Mouse (Mus musculus): ENCODE results near the gene Prss30. TPM values are rescaled to one million over a fixed set of nuclear protein-coding genes. Genes with fewer than 3 reads are reported as not detected.

Gene Prss30
- total RNA-seq, 1 experiment = not detected

DNA sequence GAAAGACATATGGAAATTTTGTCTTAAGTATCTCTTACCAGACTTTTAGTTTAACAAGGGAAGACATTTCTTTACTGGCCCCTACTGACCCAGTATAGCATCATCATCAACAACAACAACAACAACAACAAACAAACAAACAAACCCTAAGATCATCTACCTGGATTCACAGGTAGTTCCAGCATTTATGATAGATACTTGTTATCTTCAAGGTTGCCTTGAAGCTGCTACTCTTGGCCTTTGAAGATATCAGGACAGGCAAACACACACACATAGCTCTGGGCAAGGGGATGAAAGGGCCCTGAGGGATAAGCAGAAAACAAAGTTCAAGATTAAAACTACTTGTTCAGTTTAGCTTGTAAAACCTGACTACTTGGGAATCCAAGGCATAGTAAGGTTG, 39.0 kb downstream of the Prss30 start, which contains the start of gene Sbp:
TSS of gene Sbp (plus strand) at position 301 of the 400 bp plus-strand sequence.
- no peak for DNase-seq (ENCODE audit: low read depth, low spot score)
- TF ChIP-seq ZC3H11A (IDR thresholded peaks at IDR 0.05; ENCODE audit: borderline replicate concordance, low read depth, low read length) (no peak), CHD2 (IDR thresholded peaks at IDR 0.05; ENCODE audit: low read depth, low read length) (no peak), ZNF384 (IDR thresholded peaks at IDR 0.05; ENCODE audit: low read depth, low read length) (no peak), MAFK (IDR thresholded peaks at IDR 0.05; ENCODE audit: insufficient read depth, low read depth, low read length) (no peak), HCFC1 (IDR thresholded peaks at IDR 0.05; ENCODE audit: borderline replicate concordance, insufficient read depth, low read length) (no peak)
- Histone ChIP-seq H3K9ac (ENCODE audit: insufficient read depth, low read depth, low read length, poor library complexity, severe bottlenecking) (no peak within 1 kb of the TSS), H3K4me1 (ENCODE audit: control insufficient read depth in 2 of 2, insufficient read depth in 2 of 2, low read length in 2 of 2, poor library complexity in 1 of 2) (no peaks in the 10 kb centered on the region), H3K36me3 (ENCODE audit: control insufficient read depth, insufficient read depth, low read length, poor library complexity, severe bottlenecking) (no peaks in the 10 kb centered on the region), H3K9me3 (ENCODE audit: control insufficient read depth, insufficient read depth, low read depth, low read length) (no peaks in the 10 kb centered on the region), H3K4me3 (ENCODE audit: insufficient read depth in 1 of 2, low read depth in 1 of 2, low read length in 2 of 2, poor library complexity in 1 of 2, severe bottlenecking in 1 of 2) (no peak within 1 kb of the TSS), H3K27ac (ENCODE audit: insufficient read depth, low read depth, low read length, poor library complexity, severe bottlenecking) (no peak within 1 kb of the TSS)
- in situ Hi-C loops (cut with MboI; ENCODE audit: low sequenced_read_pairs in 2 of 2, unreplicated experiment in 2 of 2) = no loop called here

DNA sequence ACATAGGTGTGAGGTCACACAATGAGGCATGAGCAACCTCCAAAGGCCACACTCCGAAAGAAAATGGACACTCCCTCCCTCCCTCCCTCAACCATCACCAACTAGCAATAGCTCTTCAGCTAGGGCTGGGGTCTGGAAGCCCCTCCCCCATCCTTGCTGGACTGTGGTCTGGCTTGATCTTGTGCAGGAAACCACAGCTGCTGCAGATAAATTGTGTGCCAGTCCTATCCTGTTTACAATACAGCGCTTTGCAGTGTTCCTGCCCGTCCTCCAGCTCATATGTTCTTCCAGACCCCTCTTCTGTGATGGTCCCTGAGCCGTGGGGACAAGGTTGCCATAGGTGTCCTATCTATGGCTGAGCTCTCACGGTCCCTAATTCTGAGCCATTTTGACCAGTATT, 49.2 kb downstream of the Prss30 start:
- Histone ChIP-seq H3K36me3 (ENCODE audit: control insufficient read depth, insufficient read depth, low read length, poor library complexity, severe bottlenecking) (no peaks in the 10 kb centered on the region), H3K4me1 (ENCODE audit: control insufficient read depth in 2 of 2, insufficient read depth in 2 of 2, low read length in 2 of 2, poor library complexity in 1 of 2) (no peaks in the 10 kb centered on the region), H3K27ac (ENCODE audit: insufficient read depth, low read depth, low read length, poor library complexity, severe bottlenecking) (no peak overlapping the region), H3K9ac (ENCODE audit: insufficient read depth, low read depth, low read length, poor library complexity, severe bottlenecking) (no peak overlapping the region), H3K9me3 (ENCODE audit: control insufficient read depth, insufficient read depth, low read depth, low read length) (no peaks in the 10 kb centered on the region), H3K4me3 (ENCODE audit: insufficient read depth in 1 of 2, low read depth in 1 of 2, low read length in 2 of 2, poor library complexity in 1 of 2, severe bottlenecking in 1 of 2) (no peak overlapping the region)
- TF ChIP-seq MAFK (IDR thresholded peaks at IDR 0.05; ENCODE audit: insufficient read depth, low read depth, low read length) = no peak
- no peak for TF ChIP-seq CHD2 (IDR thresholded peaks at IDR 0.05; ENCODE audit: low read depth, low read length)
- TF ChIP-seq HCFC1 (IDR thresholded peaks at IDR 0.05; ENCODE audit: borderline replicate concordance, insufficient read depth, low read length) = no peak
- TF ChIP-seq ZNF384 (IDR thresholded peaks at IDR 0.05; ENCODE audit: low read depth, low read length) = no peak
- no peak for TF ChIP-seq ZC3H11A (IDR thresholded peaks at IDR 0.05; ENCODE audit: borderline replicate concordance, low read depth, low read length)
- in situ Hi-C loops (cut with MboI; ENCODE audit: low sequenced_read_pairs in 2 of 2, unreplicated experiment in 2 of 2) = no loop called here
- DNase-seq (ENCODE audit: low read depth, low spot score) = no peak

DNA sequence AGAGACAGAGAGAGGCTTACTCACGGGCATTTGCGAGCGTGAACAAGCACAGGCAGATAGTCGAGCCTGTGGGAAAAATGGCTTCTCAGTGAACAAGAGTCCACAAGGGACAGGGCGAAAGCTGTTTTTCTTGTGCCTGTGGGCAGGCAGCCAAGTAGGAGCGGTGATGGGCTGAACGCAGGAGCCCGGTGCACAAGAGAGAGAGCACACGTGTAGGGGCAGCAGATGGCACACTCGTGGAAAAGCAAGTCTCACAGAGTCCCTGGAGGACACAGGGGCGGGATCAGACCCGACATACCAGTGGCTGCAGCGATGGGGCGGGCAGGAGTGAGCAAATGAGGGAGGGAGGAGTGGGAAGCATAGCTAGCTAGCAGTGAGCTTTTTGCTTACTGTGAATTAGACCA, 55.3 kb downstream of the Prss30 start:
- H3K27ac ChIP-seq (ENCODE audit: insufficient read depth, low read depth, low read length, poor library complexity, severe bottlenecking) = no peak overlapping the region
- in situ Hi-C loops (cut with MboI; ENCODE audit: low sequenced_read_pairs in 2 of 2, unreplicated experiment in 2 of 2) = no loop called here
- H3K9ac ChIP-seq (ENCODE audit: insufficient read depth, low read depth, low read length, poor library complexity, severe bottlenecking) = peak overlapping the region; percentile 70

DNA sequence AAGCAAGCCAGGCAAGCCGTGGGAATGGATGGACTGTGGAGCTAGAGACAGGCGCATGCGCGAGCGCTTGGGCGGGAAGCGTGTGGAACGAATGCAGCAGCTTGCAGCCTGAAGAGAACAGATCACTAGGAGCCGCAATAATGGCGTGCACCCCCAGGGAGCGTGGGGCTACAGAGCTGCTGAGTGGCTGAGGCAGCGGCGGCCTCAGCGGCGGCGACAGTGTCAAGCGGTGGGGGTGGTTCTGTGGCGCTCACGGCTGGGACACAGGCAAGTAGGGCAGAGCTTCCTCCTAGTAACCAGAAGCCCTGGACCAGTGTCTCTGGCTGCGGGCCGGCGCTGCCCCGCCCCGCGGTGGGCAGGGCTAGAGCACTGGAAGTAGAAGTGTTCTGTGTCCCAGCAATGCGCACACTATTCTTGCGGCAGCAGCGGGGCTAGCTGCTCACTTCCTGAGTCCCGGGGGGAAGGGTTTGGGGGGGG, 55.8 kb downstream of the Prss30 start:
- Histone ChIP-seq H3K36me3 (ENCODE audit: control insufficient read depth, insufficient read depth, low read length, poor library complexity, severe bottlenecking) (no peaks in the 10 kb centered on the region), H3K4me1 (ENCODE audit: control insufficient read depth in 2 of 2, insufficient read depth in 2 of 2, low read length in 2 of 2, poor library complexity in 1 of 2) (no peaks in the 10 kb centered on the region), H3K4me3 (ENCODE audit: insufficient read depth in 1 of 2, low read depth in 1 of 2, low read length in 2 of 2, poor library complexity in 1 of 2, severe bottlenecking in 1 of 2) (peak overlapping the region; percentile 68 to 81), H3K9ac (ENCODE audit: insufficient read depth, low read depth, low read length, poor library complexity, severe bottlenecking) (peak overlapping the region; percentile 55), H3K9me3 (ENCODE audit: control insufficient read depth, insufficient read depth, low read depth, low read length) (no peaks in the 10 kb centered on the region), H3K27ac (ENCODE audit: insufficient read depth, low read depth, low read length, poor library complexity, severe bottlenecking) (no peak overlapping the region)
- in situ Hi-C loops (cut with MboI; ENCODE audit: low sequenced_read_pairs in 2 of 2, unreplicated experiment in 2 of 2) = no loop called here
- TF ChIP-seq ZC3H11A (IDR thresholded peaks at IDR 0.05; ENCODE audit: borderline replicate concordance, low read depth, low read length) = no peak
- TF ChIP-seq CHD2 (IDR thresholded peaks at IDR 0.05; ENCODE audit: low read depth, low read length) = no peak
- TF ChIP-seq HCFC1 (IDR thresholded peaks at IDR 0.05; ENCODE audit: borderline replicate concordance, insufficient read depth, low read length) = no peak
- no peak for TF ChIP-seq MAFK (IDR thresholded peaks at IDR 0.05; ENCODE audit: insufficient read depth, low read depth, low read length)
- no peak for TF ChIP-seq ZNF384 (IDR thresholded peaks at IDR 0.05; ENCODE audit: low read depth, low read length)
- peak; percentile 68 for DNase-seq (ENCODE audit: low read depth, low spot score)

More for the DNA sequence above, 55.3 kb downstream of the Prss30 start:
- H3K4me1 ChIP-seq (ENCODE audit: control insufficient read depth in 2 of 2, insufficient read depth in 2 of 2, low read length in 2 of 2, poor library complexity in 1 of 2) = no peaks in the 10 kb centered on the region
- TF ChIP-seq ZC3H11A (IDR thresholded peaks at IDR 0.05; ENCODE audit: borderline replicate concordance, low read depth, low read length) = no peak
- H3K36me3 ChIP-seq (ENCODE audit: control insufficient read depth, insufficient read depth, low read length, poor library complexity, severe bottlenecking) = no peaks in the 10 kb centered on the region
- DNase-seq (ENCODE audit: low read depth, low spot score) = peak; percentile 27
- peak overlapping the region; percentile 68 to 81 for H3K4me3 ChIP-seq (ENCODE audit: insufficient read depth in 1 of 2, low read depth in 1 of 2, low read length in 2 of 2, poor library complexity in 1 of 2, severe bottlenecking in 1 of 2)
- H3K9me3 ChIP-seq (ENCODE audit: control insufficient read depth, insufficient read depth, low read depth, low read length) = no peaks in the 10 kb centered on the region

Other genes starting within 250 kb of the Prss30 start
- gene Paqr4, start 239.7 kb downstream of the Prss30 start, total RNA-seq (2012; rRNA removed) = 2.8 and 4.0 TPM in 2 replicates
- gene Kremen2, start 234.7 kb downstream of the Prss30 start, total RNA-seq (2012; rRNA removed) = 2.5 and 4.3 TPM in 2 replicates
- gene Flywch1, start 209.0 kb downstream of the Prss30 start, total RNA-seq (2012; rRNA removed) = 31.6 and 35.1 TPM in 2 replicates
- 8.0 and 10.8 TPM in 2 replicates for gene Flywch2, start 194.5 kb downstream of the Prss30 start, total RNA-seq (2012; rRNA removed)
- 192 and 230 TPM in 2 replicates for gene Srrm2, start 190.0 kb downstream of the Prss30 start, total RNA-seq (2012; rRNA removed)
- gene Elob, start 151.4 kb downstream of the Prss30 start, total RNA-seq (2012; rRNA removed) = 651 and 726 TPM in 2 replicates
- 0.45 and 0.95 TPM in 2 replicates for gene Prss33, start 144.5 kb downstream of the Prss30 start, total RNA-seq (2012; rRNA removed)
- 0.26 and 0.31 TPM in 2 replicates for gene Prss32, start 136.7 kb downstream of the Prss30 start, total RNA-seq (2012; rRNA removed)
- gene Prss41, start 136.4 kb downstream of the Prss30 start, total RNA-seq (2012; rRNA removed) = 6.8 and 11.0 TPM in 2 replicates
- gene Prss21, start 112.5 kb downstream of the Prss30 start, total RNA-seq (2012; rRNA removed) = not detected in 2 replicates
- not detected in 2 replicates for gene Dcpp1, start 99.7 kb downstream of the Prss30 start, total RNA-seq (2012; rRNA removed)
- gene Dcpp2, start 99.7 kb downstream of the Prss30 start, total RNA-seq (2012; rRNA removed) = not detected in 2 replicates
- not detected in 2 replicates for gene Dcpp3, start 63.1 kb downstream of the Prss30 start, total RNA-seq (2012; rRNA removed)
- not detected in 2 replicates for gene Sbp, start 38.9 kb downstream of the Prss30 start, total RNA-seq (2012; rRNA removed)
- not detected in 2 replicates for gene Sbpl, start 25.3 kb downstream of the Prss30 start, total RNA-seq (2012; rRNA removed)
- gene Prss22, start 17.5 kb upstream of the Prss30 start, total RNA-seq (2012; rRNA removed) = 0.85 and 1.5 TPM in 2 replicates
- 0.31 and 0.37 TPM in 2 replicates for gene Prss27, start 57.6 kb upstream of the Prss30 start, total RNA-seq (2012; rRNA removed)
- gene Kctd5, start 92.9 kb upstream of the Prss30 start, total RNA-seq (2012; rRNA removed) = 34.6 and 42.3 TPM in 2 replicates
- gene Pdpk1, start 170.4 kb upstream of the Prss30 start, total RNA-seq (2012; rRNA removed) = 25.6 and 26.7 TPM in 2 replicates
- gene Amdhd2, start 183.2 kb upstream of the Prss30 start, total RNA-seq (2012; rRNA removed) = 28.5 and 35.3 TPM in 2 replicates
- 129 and 159 TPM in 2 replicates for gene Atp6v0c, start 189.1 kb upstream of the Prss30 start, total RNA-seq (2012; rRNA removed)
- gene Tbc1d24, start 225.0 kb upstream of the Prss30 start, total RNA-seq (2012; rRNA removed) = 14.1 and 20.4 TPM in 2 replicates
- gene Ntn3, start 229.0 kb upstream of the Prss30 start, total RNA-seq (2012; rRNA removed) = 2.7 and 4.1 TPM in 2 replicates
- gene Tedc2, start 240.3 kb upstream of the Prss30 start, total RNA-seq (2012; rRNA removed) = 31.3 and 35.8 TPM in 2 replicates

Data from ES-E14 (cell line).